Mouse (Mus musculus) limb, embryonic 10.5 days (tissue): Measurements from ENCODE around the gene Vav2. TPM values are rescaled to one million over a fixed set of nuclear protein-coding genes. Genes with fewer than 3 reads are reported as not detected.
A peak's percentile ranks its signal among the peaks of the same experiment; 100 is the strongest.

Experiments
- DNase-seq: peaks from one replicate; pipeline ENCODE4 v3.0.0-alpha.2; 2017; ENCODE audit warnings: low spot score
- H3K27ac ChIP-seq: fragments of 300-500 bp; sonication (generic); 2 replicates; pipeline ENCODE4 v1.5.1; 2016; ENCODE audit warnings: mild to moderate bottlenecking
- H3K27me3 ChIP-seq: fragments of 300-500 bp; sonication (generic); 2 replicates; pipeline ENCODE4 v1.6.1; 2016; ENCODE audit warnings: low read depth, mild to moderate bottlenecking; ENCODE audit not compliant: poor library complexity, severe bottlenecking
- H3K36me3 ChIP-seq: fragments of 300-500 bp; sonication (generic); 2 replicates; pipeline ENCODE4 v1.6.1; 2016; ENCODE audit warnings: mild to moderate bottlenecking, moderate library complexity
- H3K4me1 ChIP-seq: fragments of 300-500 bp; sonication (generic); 2 replicates; pipeline ENCODE4 v1.6.1; 2016
- H3K4me3 ChIP-seq: fragments of 300-500 bp; sonication (generic); 2 replicates; pipeline ENCODE4 v1.5.1; 2016; ENCODE audit warnings: mild to moderate bottlenecking, moderate library complexity
- H3K9me3 ChIP-seq: fragments of 300-500 bp; sonication (generic); replicated peaks from 2 replicates; pipeline ENCODE4 v1.6.1; 2016; ENCODE audit warnings: mild to moderate bottlenecking
- WGBS: fragments of 180-500 bp; shearing (Covaris S2); methylation state at CpG from one replicate; pipeline ENCODE4 v1.1.7; 2016; 5-methylcytosine and 5-hydroxymethylcytosine counted together
- polyA plus RNA-seq: library from polyadenylated mRNA; unstranded; fragments of >200 nt; fragmentation: Nextera tagmentation; extraction: Ambion mirVana; gene quantifications from 2 replicates; pipeline ENCODE4 v1.2.1, GENCODE M21; 2016

Gene Vav2
- polyA plus RNA-seq, 1 experiment from 2014 or later = 9.2 TPM

DNA sequence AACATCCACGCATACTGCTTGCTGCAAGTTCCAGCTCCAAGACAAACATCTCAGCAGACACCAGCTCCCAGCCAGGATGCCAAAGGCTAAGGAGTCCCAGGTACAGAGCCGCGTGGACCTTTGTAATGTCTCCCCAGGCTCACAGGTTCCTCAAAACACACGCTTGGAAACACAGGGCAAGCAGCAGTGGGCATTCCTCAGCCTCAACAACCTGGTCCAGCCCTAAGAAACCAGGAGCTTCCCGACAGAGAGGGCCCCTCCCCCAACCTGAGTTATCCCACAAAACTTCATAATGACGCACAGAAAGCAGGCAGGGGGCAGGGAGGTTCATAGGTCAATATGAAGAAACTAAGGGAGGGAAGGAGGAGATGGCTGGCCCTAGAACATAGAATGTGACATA, 89.6 kb downstream of the Vav2 start:
- no peaks in the 10 kb centered on the region for H3K9me3 ChIP-seq
- H3K4me1 ChIP-seq = peaks cover 36% of the 10 kb centered on the region
- no peak for DNase-seq
- H3K27me3 ChIP-seq = no peaks in the 10 kb centered on the region
- H3K27ac ChIP-seq = no peak overlapping the region
- 67% methylated on average over 6 of the region's 6 CpGs for WGBS
- H3K4me3 ChIP-seq = no peak overlapping the region
- peaks cover 14% of the 10 kb centered on the region for H3K36me3 ChIP-seq

DNA sequence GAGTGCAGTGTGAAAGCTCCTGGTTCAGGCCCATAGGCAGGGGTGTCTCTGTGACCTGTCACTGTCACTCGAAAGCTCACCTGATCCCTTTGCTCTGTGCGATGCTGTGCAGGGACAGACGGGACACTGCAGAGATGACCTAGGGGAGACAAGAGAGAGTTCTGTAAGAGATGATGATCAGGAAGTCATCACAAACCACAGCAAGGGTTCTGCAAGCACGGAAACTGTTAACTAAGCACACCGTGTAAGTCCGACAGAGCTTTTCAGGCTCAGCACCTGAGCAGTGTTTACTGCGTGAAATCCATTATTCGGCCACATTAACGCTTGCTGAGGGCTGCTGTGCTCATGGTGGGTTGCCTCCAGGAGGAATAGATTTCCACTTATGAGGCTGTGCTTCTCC, 90.2 kb downstream of the Vav2 start:
- H3K4me1 ChIP-seq = peaks cover 36% of the 10 kb centered on the region
- H3K36me3 ChIP-seq = peaks cover 16% of the 10 kb centered on the region
- no peaks in the 10 kb centered on the region for H3K9me3 ChIP-seq
- H3K27ac ChIP-seq = no peak overlapping the region
- H3K4me3 ChIP-seq = no peak overlapping the region
- WGBS = 86% methylated on average over 9 of the region's 9 CpGs
- DNase-seq = no peak
- H3K27me3 ChIP-seq = no peaks in the 10 kb centered on the region

DNA sequence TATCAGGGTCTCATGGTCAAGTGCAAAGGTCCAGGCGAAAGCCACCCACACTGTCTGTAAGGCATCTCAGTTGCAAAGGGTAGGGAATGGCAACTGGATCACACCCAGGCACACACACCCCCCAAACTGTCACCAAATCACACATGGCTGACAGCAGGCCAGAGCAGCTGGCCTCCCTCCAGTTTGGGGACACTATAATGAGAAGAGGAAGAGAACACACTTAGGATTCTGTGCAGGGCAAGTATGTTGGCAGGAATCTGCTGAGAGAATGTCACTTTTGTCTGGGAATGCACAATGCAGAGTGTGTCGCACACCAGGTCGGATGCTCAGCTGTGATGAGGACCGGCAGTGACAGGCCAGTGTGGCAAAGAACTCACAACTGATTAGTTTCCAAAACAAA, 92.0 kb downstream of the Vav2 start:
- Histone ChIP-seq H3K4me3 (no peak overlapping the region), H3K27ac (no peak overlapping the region), H3K4me1 (peaks cover 42% of the 10 kb centered on the region), H3K27me3 (no peaks in the 10 kb centered on the region), H3K9me3 (no peaks in the 10 kb centered on the region), H3K36me3 (peaks cover 16% of the 10 kb centered on the region)
- no peak for DNase-seq
- 93% methylated on average over 4 of the region's 4 CpGs for WGBS

DNA sequence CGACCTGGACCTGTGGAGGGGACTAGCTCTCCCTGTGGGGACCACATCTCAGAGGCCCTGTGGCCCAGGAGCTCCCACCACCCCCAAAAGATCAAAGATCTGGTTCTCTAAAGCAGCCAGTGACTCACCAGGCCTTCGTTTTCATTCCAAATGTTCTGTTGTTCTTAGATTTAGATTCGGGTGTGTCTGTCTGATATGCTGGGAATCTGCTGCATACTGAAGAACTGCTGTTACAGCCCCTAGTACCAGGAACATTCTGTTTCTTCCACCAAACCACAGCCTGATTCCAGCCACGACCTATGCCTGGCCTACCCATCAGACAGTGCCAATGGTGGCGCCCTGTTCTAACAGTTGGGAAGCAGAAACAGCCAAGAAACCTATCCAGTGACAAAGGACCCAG, 95.3 kb downstream of the Vav2 start:
- Histone ChIP-seq H3K27ac (no peak overlapping the region), H3K4me1 (peaks cover 48% of the 10 kb centered on the region), H3K27me3 (no peaks in the 10 kb centered on the region), H3K4me3 (no peak overlapping the region), H3K9me3 (no peaks in the 10 kb centered on the region), H3K36me3 (peaks cover 19% of the 10 kb centered on the region)
- no peak for DNase-seq
- 89% methylated on average over 5 of the region's 5 CpGs for WGBS

DNA sequence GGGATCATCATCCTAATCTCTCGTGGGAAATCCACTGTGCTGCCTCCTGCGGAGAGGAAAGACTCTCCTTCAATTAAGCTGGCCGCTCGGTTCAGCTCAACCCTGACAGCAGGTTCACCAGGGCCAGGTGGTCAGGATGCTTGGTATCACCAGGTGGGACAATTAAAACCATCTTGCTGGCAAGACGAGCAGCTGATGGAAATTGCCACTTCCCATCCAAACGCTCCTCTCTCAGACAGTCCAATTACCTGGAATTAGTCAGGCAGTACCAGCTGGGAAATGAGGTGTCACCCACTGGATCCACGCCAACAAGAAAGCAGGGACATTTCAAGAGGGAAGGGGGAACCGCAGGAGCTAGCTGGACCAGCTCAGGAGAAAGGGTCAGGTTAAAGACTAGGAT, 96.4 kb downstream of the Vav2 start:
- peaks cover 54% of the 10 kb centered on the region for H3K4me1 ChIP-seq
- H3K4me3 ChIP-seq = no peak overlapping the region
- H3K27ac ChIP-seq = no peak overlapping the region
- H3K9me3 ChIP-seq = no peaks in the 10 kb centered on the region
- H3K27me3 ChIP-seq = no peaks in the 10 kb centered on the region
- H3K36me3 ChIP-seq = peaks cover 8% of the 10 kb centered on the region; the same call in 1 of the 2 replicates
- DNase-seq = no peak
- WGBS = 76% methylated on average over 8 of the region's 8 CpGs

DNA sequence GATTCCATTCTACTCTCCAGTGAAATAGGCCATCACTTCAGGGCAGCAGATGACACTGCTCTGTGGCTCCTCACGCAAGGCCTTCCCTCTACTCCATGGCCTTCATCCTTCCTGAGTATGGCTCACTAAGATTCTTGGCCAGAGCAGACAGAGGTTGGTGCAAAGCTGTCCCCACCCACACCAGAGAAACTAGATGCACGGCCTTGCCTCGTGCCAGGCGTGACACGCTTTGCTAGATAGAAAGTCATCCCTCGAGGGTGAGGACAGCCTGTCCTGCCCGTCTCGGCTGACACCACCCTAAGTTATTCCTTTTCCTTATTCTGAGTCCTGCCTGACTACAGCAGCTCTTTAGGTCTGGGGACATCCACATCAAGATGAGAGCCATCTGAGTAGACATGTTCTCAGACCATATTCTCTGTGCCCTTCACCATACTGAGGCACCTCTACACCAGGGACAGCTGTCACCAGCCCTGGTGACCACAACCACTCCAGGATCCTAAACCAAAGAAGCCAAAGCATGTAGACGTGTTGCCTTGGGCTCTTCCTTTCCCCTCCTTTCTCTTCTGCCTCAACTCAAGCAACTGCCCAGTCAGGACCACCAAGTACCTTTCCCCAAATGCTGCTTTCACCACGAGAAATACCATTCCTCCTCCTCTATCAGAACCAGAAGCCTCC, 97.3 kb downstream of the Vav2 start:
- peaks cover 63% of the 10 kb centered on the region for H3K4me1 ChIP-seq
- no peaks in the 10 kb centered on the region for H3K27me3 ChIP-seq
- no peak overlapping the region for H3K27ac ChIP-seq
- no peak overlapping the region for H3K4me3 ChIP-seq
- no peak for DNase-seq
- 93% methylated on average over 10 of the region's 10 CpGs for WGBS
- H3K9me3 ChIP-seq = no peaks in the 10 kb centered on the region
- peaks cover 8% of the 10 kb centered on the region; the same call in 1 of the 2 replicates for H3K36me3 ChIP-seq

DNA sequence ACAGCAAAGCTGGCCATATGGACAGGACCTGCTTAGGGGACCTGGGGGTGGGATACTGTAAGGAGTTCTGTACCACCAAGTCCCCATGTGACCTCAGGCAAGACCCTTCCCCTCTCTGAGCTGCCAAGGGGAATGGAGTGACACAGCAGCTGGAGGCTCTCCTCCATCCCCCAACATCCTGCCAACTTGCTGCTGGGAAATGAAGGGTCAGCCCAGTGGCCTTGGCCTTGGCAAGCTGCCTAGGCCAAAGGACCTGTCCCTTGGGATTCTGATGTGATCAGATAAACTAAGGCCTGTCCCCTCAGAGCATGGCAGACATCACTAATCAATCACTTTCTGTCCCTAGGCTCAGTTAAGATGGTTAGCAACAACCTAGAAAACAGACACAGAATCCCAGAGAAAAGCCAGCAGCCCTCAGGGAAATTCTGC, 98.2 kb downstream of the Vav2 start:
- H3K9me3 ChIP-seq = no peaks in the 10 kb centered on the region
- H3K4me3 ChIP-seq = no peak overlapping the region
- no peak for DNase-seq
- peak overlapping the region; percentile 11; the same call in 1 of the 2 replicates for H3K27ac ChIP-seq
- no peaks in the 10 kb centered on the region for H3K27me3 ChIP-seq
- peaks cover 64% of the 10 kb centered on the region for H3K4me1 ChIP-seq
- 0 out of 2 replicates have a peak, but pooled peaks cover 8% of the 10 kb centered on the region for H3K36me3 ChIP-seq

DNA sequence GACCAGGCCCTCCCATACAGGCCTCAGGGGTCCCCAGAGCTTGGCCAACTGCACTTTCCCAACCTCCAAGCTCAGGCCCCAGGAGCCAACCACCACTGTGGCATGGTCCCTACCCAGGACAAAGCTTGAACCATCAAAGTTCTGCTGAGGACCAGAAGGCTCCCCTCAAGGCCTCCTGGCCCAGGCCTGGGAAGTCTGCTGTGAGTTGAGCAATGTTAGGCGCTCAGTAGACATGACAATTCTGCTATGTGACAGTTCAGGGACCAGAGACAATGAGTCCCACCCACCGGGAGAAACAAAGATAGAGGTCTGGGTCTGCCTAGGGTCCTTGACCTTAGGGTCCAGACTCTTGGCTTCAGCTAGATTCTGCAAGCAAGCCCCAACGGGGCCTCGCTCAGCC, 98.9 kb downstream of the Vav2 start:
- Histone ChIP-seq H3K27ac (peak overlapping the region; percentile 11), H3K4me1 (peaks cover 69% of the 10 kb centered on the region), H3K9me3 (no peaks in the 10 kb centered on the region), H3K4me3 (no peak overlapping the region), H3K27me3 (no peaks in the 10 kb centered on the region), H3K36me3 (0 out of 2 replicates have a peak, but pooled peaks cover 8% of the 10 kb centered on the region)
- WGBS = 85% methylated on average over 4 of the region's 4 CpGs
- DNase-seq = no peak

DNA sequence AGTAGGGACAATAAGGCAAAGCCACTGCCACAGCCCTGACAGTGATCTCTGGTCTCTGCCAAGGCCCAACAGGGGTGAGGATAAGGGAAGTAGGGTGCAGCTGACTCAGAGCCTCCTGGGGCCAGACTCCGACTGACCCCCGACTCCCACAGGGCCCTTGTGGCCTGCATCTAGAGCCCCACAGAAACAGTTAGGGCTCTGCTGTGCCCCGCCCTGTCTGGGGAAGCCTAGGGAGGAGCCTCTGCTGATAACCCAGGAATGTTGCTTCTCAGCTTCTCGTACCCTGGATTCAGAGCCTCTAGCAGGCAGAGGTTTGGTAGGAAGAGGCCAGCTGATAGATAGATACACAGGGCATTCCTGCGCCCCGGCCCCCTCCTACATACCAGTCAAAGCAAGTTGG, 99.8 kb downstream of the Vav2 start:
- Histone ChIP-seq H3K27ac (peak overlapping the region; percentile 53; the same call in 1 of the 2 replicates), H3K4me1 (peaks cover 77% of the 10 kb centered on the region), H3K9me3 (no peaks in the 10 kb centered on the region), H3K27me3 (no peaks in the 10 kb centered on the region), H3K36me3 (0 out of 2 replicates have a peak, but pooled peaks cover 6% of the 10 kb centered on the region), H3K4me3 (no peak overlapping the region)
- WGBS = 68% methylated on average over 6 of the region's 6 CpGs
- DNase-seq = no peak

DNA sequence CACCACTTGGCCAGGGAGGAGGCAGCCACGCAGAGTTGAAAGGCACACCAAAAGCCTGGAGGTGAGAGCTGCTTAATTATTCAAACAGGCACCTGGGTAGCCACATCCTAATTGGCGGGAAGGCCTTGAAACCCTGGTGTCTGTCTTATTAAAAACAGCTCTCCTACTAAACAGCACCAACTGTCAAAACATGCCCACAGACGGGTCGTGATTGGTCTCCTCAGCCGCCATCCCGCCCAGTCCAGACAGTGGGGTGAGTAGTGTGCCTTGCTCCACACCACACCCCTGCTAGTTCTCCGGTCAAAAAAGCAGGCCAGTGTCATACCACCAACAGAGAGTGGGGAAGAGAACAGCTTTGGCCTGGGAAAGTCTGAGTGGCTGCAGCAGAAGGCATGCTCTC, 100.5 kb downstream of the Vav2 start:
- Histone ChIP-seq H3K36me3 (0 out of 2 replicates have a peak, but pooled peaks cover 3% of the 10 kb centered on the region), H3K27ac (peak overlapping the region; percentile 53), H3K4me1 (peaks cover 84% of the 10 kb centered on the region), H3K4me3 (no peak overlapping the region), H3K9me3 (no peaks in the 10 kb centered on the region), H3K27me3 (no peaks in the 10 kb centered on the region)
- DNase-seq = peak; percentile 37
- 44% methylated on average over 7 of the region's 7 CpGs for WGBS

DNA sequence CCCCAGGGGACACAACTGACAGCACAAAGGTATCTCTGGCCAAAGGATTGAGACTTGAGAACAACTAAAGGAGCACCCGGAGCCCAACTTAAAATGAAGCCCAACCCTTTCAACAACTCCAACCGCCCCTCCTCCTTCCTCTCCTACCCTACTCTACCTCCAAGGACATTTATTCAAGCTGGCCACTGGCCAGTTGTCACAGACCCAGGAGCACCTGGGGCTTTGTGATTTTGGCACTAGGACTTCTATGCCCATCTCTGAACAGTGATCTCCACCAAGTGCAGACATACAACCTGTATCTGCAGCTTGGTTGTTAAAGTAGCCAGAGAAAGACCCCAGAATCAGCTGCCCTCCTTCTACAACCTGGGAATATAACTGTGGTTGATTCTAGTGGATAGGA, 102.1 kb downstream of the Vav2 start:
- 37% methylated on average over 2 of the region's 2 CpGs for WGBS
- H3K27ac ChIP-seq = peak overlapping the region; percentile 59; the same call in 1 of the 2 replicates
- peaks cover 81% of the 10 kb centered on the region for H3K4me1 ChIP-seq
- H3K4me3 ChIP-seq = no peak overlapping the region
- H3K27me3 ChIP-seq = no peaks in the 10 kb centered on the region
- 0 out of 2 replicates have a peak, but pooled peaks cover 3% of the 10 kb centered on the region for H3K36me3 ChIP-seq
- no peak for DNase-seq
- H3K9me3 ChIP-seq = no peaks in the 10 kb centered on the region

DNA sequence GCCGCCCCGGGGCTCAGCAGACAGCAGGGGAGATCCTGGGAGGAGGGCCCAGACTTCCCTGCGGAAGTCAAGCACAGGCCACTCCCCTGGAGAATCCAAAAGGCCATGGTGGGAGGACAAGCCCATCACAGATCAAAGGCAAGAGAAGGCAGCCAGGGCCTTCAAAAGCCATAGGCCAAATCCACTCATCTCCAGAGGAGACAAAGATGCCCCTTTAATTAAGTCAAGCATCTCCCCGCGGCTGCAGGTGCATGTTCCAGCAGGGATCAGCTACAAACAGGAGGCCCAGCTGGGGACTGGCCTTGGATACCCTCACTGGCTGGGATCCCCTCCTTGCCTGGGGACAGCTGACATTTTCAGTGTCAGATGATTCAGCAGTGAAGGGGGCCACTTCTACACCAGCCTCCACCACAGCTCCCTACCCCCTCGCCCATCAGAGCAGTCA, 105.4 kb downstream of the Vav2 start:
- no peak overlapping the region for H3K4me3 ChIP-seq
- DNase-seq = no peak
- WGBS = 16% methylated on average over 6 of the region's 6 CpGs
- H3K27me3 ChIP-seq = no peaks in the 10 kb centered on the region
- peaks cover 61% of the 10 kb centered on the region for H3K4me1 ChIP-seq
- H3K36me3 ChIP-seq = peaks cover 5% of the 10 kb centered on the region; the same call in 1 of the 2 replicates
- H3K27ac ChIP-seq = no peak overlapping the region
- no peaks in the 10 kb centered on the region for H3K9me3 ChIP-seq

DNA sequence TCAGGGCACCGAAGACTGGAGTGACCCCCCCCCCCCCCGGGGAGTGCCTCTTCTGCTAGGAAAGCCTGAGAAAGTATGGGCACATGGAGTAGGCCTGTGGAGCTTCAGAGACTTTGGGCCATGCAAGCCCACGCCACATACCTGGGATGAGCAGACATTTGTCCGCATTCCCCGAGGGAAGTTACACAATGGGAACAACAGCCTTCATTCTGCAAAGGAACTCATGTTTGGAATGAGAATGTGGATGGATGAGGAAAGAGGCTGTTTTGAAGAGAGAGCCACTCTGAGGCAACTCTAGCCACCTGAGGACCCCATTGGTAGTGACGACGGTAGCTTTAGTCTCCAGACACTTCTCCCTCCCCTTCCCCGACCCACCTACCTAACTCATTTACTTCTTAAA, 106.0 kb downstream of the Vav2 start:
- WGBS = 70% methylated on average over 8 of the region's 8 CpGs
- Histone ChIP-seq H3K9me3 (no peaks in the 10 kb centered on the region), H3K4me3 (no peak overlapping the region), H3K27me3 (no peaks in the 10 kb centered on the region), H3K27ac (no peak overlapping the region), H3K4me1 (peaks cover 58% of the 10 kb centered on the region), H3K36me3 (peaks cover 5% of the 10 kb centered on the region; the same call in 1 of the 2 replicates)
- no peak for DNase-seq
